Mouse (Mus musculus): Measurements from ENCODE around the gene Notch2.
A peak's percentile ranks its signal among the peaks of the same experiment; 100 is the strongest.

Gene Notch2

DNA sequence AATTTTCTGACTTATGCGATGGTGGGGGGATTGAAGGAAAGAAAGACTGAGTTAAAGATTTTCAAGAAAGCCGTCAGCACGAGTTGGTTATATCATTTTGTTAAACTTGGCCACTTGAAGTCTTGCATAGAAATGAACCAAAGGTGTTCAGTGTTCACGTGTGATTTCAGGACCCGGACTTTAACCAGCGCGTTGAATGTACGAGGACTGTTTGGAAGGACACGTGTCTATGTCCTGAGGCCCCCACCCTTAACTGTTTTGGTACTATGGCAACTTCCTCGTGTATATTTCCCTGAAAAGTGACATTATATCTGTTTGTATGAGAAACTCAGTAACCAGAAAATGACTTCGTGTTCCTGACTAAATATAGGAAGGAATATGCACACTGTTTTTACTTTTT, 136.6 kb downstream of the Notch2 start:
- no peak for DNase-seq (ENCODE audit: low read depth, low spot score)

DNA sequence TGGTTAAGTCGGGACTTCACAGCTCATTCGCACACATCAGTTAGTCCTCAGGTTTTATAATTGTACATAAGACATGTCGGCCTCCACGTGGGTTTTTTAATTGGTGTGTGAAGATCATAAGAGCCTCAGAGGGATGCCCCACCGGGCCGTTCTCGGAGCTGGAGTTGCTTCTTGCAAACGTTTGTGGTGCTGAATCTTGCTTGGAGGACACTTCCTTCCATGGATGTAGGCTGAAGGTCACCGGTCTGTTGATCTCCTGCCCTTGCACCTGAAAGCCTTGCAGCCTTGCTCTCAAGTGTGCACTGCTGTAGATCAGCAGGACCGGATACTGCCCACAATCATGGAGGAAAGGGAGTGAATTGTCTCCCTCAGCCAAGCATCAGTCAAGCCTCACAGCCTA, 137.7 kb downstream of the Notch2 start:
- DNase-seq (ENCODE audit: low read depth, low spot score): no peak

DNA sequence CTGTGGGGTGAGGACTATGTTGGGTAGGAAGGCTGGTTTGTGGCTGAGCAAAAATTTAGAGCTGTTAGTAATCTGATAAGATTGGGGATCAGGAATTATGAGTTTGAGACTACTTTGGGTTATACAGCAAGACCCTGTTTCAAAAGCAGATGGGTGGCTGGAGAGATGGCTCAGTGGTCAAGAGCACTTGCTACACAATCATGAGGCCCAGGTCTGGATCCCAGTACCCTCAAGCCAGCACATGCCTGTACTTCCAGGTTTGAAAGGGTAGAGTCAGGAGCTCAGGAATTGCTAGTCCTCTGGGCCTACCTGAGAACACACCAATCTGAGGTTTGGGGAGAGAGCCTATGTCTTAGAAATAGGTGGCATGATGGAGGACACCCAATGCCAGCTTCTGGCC, 140.1 kb downstream of the Notch2 start:
- no peak for DNase-seq (ENCODE audit: low read depth, low spot score)

DNA sequence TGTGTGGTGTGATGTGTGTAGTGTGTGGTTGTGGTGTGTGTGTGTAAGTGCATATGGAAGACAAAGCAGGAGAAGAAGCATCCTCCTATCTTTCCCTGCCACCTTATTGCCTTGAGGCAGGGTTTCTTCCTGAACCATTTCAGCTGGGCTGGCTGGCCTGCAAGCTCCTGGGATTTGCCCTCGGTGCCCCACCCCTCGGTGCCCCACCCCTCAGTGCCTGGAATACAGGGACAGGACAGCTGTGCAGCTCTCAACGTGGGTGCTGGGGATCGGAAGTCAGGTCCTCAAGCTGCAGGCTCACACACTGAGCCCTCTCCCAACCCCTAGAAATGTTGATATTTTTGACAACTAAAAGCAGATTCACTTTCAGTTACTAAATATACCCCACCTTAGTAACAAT, 142.8 kb downstream of the Notch2 start:
- DNase-seq (ENCODE audit: low read depth, low spot score): no peak

DNA sequence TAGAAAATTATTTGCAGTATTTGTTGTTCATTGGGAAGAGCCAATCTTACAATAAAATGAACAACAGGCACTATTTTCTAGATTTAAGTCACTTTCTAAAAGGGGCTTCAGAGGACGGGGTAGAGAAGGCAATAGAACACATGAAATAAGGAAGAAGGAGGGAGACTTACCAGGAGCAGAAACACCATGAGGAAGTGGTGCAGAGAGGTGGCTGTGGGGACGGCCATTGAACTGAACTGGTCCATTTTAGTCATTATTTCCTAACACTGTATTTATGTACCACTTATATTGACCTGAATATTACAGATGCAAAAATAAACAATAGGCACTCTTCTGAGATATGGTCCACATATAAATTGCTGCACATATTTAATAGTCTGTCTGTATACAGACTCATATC, 143.7 kb downstream of the Notch2 start:
- no peak for DNase-seq (ENCODE audit: low read depth, low spot score)

DNA sequence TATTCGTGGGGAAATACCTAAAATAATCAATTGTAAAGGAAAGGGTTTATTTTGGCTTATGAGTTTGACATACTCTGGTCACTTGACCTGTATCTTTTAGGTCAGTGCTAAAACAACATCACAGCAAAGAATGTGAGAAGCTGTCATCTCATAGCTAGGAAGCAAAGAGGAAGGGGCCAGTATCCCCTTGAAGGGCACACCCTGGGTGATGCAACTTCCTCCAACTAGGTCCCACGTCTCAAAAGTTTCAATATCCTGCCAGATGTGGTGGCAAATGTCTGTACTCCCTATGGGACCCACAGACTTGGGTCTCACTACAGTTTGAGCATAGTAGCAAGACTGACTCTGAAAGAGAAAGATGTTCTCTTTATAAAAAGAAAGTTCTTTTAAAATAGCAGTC, 144.3 kb downstream of the Notch2 start:
- no peak for DNase-seq (ENCODE audit: low read depth, low spot score)

DNA sequence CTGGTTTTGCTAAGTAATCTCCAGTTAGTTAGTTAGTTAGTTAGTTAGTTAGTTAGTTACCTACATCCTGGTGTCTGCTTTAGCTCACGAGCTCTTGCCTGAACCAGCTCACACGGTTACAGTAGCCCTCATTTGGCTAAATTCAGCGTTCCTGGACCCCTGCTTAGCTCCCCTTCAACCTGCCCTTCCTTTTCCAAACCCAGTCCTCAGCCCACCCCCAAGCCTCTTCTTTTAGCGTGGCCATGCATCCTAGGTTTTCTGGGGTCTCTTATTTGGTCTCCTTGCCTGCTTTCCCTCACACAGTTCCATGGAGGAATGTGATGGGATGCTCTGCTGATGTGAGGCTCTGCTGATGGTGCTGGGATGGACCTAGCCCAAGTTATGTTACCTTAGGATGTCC, 145.3 kb downstream of the Notch2 start:
- no peak for DNase-seq (ENCODE audit: low read depth, low spot score)

DNA sequence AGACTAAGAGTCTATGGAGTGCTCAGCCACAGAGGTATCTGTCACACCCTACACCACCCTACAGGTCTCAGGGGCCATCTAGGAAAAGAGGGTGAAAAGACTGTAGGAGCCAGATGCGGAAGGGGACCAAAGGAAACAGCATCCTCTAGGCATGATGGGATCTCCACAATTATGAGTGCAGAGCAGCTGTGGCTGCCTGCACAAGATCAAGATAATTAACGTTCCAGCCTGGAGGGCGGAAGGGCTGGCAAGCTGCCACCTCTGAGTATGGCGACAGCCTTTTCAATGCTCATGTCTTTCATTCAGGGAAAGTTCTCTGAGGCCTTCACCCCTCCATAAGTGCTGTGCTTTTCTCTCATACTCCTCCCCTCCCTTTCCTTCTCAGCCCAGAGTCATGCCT, 146.0 kb downstream of the Notch2 start:
- DNase-seq (ENCODE audit: low read depth, low spot score): peak; percentile 25

DNA sequence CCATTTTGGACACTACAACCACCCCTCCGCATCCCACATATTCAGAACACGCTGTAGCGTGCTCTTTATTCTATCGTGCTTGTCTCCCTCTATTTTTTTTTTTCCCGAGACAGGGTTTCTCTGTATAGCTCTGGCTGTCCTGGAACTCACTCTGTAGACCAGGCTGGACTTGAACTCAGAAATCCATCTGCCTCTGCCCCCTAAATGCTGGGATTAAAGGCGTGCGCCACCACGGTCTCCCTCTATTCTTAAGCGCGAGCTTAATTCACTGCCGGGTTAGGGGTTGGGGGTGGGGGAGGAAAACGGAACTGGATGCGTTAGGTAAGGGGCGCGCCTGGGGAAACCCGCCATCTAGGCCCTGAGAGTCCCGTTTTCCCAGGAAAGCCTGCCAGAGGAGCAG, 147.0 kb downstream of the Notch2 start, which contains the start of gene Adam30:
Adam30 (plus strand) TSS at position 301 of the 400 bp plus-strand sequence.
- no peak for DNase-seq (ENCODE audit: low read depth, low spot score)

DNA sequence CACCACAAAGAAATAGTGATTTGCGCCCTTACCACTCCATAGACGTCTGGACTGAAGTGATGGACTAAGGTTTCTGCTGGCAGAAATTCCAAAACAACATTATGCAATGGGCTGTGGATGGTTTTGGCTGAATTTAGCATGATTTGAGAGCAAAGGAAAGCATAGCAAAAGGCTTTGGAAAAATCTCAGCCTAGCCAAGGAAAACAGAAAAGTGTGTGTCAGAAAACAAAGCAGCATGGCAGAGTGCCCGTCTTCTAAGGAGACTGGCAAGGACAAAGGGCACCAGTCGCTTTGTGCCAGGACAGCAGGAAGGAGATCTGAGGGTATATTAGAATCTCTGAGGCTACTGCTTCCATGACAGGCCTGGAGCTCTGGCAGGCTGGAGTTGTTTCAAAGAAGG, 165.0 kb downstream of the Notch2 start:
- no peak for DNase-seq (ENCODE audit: low read depth, low spot score)

DNA sequence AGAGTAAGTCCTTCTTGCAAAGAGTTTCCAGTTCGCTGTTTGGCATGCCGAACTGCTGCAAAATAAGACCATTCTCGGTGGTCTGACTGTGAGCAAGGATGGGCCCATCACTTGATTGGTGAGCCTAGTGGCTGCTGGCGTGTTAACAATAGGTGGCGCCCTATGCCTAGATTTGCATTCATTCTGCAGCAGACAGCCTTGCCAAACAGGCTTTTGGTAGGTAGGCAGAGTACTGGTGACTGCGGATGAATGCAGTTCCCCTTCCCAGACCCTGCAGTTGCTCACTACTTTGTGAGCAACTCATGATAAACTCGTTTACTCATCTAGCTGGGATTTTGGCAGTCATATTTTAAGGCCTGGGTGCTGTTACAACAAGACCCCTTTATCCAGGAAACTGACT, 167.5 kb downstream of the Notch2 start:
- peak; percentile 36 for DNase-seq (ENCODE audit: low read depth, low spot score)

DNA sequence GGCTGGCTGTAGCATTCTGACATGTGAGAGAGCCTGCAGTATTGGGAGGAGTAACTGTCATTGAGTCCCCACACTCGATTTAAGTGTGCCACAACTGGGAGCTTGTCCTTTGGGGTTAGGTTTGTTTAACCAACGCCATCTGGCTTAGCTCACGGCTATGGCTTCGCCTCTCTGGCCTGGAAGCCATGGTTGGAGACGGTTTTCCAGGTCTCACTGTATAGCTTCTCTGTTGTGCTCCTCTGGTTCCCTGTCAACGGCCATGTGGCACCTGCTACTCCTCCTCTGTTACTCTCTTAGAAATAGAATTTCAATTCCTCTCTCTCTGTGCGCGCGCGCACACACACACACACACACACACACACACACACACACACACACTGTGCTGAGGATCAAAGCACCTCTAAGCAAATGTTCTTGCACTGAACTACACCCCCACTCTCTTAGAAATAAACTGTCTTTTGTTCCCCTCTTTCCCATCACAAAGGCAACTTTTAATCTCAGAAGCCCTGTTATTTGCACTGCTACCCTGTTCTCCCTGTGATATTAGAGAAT, 171.9 kb downstream of the Notch2 start:
- no peak for DNase-seq (ENCODE audit: low read depth, low spot score)

DNA sequence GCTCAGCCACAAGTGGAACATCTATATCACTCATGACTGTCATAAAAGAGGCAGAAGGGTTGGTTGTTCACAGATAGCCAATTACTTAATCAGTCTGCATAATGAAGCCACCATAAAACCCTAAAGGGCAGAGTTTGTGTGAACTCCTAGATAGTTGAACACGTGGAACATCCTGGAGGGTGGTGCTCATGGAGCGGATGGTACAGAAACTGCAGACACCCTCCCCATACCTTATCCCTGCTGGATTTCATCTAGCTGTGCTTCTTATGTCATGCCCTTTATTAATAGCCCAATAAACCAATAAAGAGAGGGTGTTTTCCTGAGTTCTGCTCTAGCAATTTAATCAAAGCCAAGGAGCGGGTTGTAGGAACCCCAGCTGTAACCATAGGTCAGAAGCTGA, 174.4 kb downstream of the Notch2 start:
- DNase-seq (ENCODE audit: low read depth, low spot score): no peak

DNA sequence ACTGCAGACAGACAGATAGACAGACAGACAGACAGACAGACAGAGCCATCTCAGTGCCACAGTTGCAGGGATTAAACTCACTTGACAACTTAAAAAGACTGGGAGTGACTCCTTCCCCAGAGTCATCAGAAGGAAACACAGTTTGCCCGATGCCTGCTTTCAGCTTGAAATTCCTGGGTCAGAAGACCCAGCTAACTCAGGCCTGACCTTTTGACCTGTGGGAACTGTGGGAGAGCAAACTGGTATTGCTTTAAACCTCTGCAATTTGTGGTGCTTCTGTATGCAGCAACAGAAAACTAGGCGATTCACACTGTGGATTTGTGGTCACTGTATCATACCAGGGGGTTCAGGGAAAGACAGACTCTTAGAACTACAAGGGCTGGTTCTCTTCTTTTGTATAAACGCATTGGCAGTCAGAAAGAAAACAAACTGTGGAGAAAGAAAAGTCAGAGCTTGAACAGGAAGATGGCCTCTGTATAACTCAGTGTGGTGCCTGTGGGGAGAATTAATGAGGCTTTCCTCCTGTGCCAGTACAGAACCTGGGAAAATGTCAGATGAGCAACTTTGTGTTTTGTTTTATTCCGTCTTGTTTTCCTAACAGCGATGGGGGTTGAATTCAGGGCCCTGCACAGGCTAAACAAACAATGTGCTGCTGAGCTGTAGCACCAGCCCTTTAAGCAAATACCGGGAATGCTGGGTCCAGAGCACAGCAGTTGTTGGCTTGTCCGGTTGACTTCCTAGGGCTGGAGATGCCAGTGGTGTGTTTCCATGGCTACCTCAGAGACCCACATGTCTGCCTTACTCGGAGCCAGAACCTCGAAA, 184.6 kb downstream of the Notch2 start:
- DNase-seq (ENCODE audit: low read depth, low spot score): no peak

DNA sequence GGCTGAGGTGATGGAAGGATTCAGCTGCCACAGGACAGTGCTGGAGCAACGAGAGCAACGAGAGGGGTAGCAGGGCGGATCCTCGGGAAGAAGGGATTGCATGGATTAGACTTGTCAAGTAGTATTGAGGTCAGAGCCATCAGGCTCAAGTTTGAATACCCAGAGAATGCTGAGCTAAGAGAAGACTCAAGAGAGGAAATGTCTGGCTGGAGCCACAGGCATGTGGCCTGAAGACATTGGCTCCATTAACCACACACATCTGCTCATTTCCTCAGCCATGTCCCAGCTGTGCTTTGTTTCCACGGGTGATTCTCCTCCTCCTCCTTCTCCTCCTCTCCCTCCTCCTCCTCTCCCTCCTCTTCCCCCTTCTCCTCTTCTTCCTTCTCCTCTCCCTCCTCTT, 186.4 kb downstream of the Notch2 start:
- no peak for DNase-seq (ENCODE audit: low read depth, low spot score)
